Mouse (Mus musculus): ENCODE results near the gene Fgr.
"Not testable (repeated sequence)": the region's sequence is repeated elsewhere in the genome, so short reads cannot be mapped to it uniquely, and the experiment has no call there.

Fgr gene

DNA sequence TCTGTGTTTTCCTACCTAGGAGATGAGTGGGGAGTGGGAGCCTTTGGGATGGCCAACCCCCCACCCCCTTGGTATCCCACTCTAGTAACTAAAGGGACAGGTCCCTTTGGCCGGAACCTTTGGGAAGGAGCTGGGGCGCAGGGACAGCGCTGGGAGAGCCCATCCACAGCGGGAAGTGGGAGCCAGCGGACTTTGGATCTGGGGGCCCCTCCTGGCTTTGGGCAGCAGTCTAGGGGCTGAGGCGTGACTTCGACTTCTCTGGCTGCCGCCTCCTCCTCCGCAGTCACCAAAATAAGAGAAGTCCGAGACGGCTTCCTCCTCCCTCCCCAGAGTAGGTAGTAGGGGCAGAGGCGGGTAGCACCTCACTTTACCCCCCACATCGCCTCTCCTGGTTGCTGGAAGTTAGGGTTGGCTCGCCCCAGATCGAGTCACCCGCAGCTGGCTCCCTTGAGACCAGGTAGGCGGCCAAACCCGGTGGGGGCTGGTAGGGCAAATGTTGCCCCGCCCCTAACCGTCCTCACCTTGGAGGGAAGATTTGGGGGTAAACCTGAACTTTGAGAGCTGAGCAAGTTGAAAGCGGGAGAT is at the start of gene Fgr:
Gene Fgr (plus strand): TSS at position 282 of the 585 bp plus-strand sequence.
- DNase-seq (ENCODE audit: low spot score): no peak

DNA sequence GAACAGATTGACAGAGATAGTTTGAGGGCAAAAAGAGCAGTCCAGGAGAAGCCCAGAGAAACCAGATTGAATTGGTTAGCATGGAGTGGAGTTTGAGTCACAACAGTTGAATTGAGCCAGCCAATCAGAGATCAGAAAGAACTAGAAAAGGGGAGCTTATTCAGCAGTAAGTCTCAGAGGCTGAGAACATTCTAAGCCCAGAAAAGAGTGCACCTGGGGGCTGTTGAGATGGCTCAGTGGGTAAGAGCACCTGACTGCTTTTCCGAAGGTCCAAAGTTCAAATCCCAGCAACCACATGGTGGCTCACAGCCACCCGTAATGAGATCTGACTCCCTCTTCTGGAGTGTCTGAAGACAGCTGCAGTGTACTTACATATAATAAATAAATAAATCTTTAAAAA is 47.4 kb upstream of the Fgr start:
- not testable (repeated sequence) for DNase-seq (ENCODE audit: low spot score)

DNA sequence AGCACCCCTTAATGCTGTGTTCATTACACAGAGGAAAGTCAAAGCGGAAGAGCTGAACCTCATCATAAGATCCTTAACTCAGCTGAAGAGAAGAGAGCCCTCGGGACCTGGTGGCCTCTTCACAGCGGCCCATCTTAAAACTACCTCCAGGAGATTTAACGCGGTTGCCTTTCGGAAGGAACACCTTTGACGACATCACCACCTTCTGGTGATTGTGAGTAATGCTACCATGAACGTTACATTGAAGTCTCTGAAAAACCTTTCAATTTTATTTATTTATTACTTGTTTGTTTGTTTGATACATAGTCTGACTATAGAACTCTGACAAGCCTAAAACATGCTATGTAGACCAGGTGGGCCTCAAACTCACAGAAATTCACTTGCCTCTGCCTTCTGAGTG is 43.1 kb upstream of the Fgr start:
- DNase-seq (ENCODE audit: low spot score): peak; percentile 75

DNA sequence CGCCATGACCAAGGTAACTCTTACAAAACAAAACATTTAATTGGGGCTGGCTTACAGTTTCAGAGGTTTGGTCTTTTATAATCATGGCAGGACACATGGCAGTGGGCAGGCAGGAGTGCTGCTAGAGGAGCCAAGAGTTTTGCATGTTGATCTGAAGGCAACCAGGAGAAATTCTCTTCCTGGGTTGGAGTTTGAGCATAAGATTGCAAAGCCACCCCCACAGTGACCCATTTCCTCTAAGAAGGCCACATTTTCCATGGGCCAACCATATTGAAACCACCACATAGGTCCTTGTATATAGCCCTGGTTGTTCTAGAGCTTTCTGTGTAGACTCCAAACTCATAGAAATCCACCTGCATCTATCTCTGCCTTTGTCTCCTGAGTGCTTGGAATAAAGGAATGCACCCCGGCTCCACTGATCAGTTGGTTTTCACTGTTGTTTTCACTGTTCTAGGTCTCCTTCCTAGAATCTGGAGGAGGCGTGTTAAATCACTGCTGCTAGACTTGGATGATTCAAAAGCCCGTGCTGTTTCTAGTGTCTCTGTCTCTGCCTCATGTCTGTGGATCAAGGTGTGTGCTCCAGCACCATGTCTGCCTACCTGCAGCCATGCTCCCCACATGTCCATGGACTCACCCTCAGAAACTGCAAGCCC is 41.0 kb upstream of the Fgr start:
- DNase-seq (ENCODE audit: low spot score): no peak

DNA sequence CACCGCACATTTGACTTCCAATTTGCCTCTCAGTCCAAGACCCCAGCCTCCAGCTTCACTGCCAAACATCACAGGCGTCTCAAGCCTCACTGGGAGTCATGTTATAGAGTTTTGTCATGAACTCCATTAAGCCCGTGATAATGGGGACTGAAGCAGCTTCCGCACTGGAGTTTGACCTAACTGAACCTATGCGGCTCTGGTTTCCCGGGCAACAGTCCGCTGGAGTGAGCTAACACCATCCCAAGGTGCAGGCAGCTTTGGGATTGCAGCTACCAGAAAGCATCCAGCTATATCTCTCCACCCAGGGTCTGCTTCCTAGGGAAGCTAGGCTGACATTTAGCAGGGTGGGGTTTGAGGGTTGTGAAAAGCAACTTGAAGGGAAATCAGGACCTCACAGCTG is 39.3 kb upstream of the Fgr start:
- DNase-seq (ENCODE audit: low spot score): no peak

DNA sequence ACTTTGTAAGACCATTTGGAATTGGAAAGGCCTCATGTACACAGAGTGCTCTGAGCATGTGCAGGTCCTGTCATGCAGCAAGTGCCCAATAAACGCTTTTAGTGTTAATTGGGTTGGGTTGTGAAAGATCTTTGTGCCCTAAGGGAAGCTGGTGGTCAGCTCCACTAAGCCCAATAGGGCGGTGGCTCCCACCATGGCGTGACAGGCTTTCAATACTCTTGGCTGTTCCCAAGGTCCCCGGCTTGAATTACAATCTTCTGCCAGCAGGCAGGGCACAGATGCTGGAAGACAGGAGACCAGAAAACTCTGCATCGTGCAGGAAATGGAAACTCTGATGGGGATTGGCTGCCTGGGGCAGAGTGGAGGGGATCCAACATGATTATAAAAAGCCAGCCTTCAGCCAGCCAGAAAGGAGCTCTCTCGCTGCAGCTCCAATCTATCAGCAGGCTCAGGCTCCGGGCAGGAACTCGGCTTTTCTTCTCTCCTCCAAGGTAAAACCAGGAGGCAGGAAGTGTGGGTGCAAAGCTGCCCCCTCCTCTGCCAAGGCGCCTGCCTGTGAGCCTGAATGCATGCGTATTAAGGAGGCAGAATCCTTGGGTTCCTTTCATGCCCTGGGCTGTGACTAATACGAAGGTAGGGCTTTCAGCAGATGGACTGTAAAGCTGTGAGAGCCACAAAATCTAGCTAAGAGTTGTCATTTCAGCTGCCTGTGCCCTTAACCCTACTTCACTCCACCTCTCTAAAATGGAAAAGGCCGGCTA is 35.5 kb upstream of the Fgr start:
- no peak for DNase-seq (ENCODE audit: low spot score)

DNA sequence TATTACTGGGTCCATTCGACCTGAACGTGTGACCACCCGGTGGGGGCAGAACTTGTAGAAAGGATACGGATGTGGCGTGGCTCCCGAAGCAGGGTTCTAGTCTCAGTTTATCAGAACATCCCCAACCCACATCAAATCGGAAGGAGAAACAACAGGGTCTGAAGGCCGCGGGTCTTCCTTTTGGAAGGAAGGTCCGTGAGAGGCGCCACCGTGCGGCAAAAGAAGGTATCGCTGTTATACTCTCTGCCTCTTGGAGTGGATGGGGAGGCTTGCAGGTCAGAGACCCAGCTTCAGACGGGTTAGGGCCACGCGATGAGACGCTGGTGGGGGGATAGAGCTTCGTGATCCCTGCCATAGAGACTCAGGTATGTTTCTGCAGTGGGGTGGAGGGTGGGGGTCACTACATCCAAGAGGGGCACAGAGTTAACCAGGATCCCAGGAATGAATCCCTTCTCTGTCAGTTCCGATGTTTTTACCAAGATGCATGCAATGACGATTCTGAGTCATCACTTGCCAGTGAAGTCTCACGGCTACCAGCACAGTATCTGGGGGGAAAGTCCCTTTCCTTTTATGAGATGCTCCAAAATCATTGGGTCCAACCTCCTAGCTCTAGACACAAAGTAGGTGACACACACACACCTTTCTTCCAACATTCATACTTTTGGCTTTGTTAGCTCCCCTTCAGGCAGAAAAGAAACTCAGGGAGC is 34.3 kb upstream of the Fgr start:
- DNase-seq (ENCODE audit: low spot score): no peak

DNA sequence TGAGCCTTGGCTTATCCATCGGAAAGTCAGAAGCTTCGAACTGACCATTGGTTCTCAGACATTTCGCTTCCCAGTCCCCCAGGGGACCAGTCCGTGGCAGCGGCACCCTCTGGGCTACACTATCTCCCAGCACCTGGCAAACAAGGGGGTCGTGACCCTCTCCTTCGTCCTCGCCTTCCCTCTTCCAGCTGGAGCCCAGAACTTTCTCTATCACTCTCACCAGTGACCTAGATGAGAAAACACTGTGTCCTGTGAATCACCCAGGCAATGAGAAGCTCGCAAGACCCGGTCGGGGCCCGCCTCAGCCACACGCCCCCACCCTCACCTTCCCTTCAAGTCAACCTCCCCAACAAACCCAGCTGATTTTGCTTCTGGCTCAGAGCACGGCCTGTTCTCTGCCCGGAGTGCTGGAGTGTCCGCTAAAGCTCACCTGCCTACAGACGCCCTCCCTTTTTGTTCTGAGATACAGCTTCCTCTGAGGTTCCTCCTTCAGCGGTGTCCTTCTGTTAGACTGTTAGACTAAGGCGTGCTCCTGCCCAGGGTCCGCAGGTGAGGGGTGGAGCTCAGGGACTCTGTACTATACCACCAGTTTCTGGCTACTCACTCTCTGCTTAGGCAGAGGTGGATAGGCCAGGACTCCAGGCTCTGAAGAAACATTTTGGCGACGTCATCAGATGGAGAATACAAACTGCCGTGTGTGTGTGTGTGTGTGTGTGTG is 32.7 kb upstream of the Fgr start:
- no peak for DNase-seq (ENCODE audit: low spot score)

DNA sequence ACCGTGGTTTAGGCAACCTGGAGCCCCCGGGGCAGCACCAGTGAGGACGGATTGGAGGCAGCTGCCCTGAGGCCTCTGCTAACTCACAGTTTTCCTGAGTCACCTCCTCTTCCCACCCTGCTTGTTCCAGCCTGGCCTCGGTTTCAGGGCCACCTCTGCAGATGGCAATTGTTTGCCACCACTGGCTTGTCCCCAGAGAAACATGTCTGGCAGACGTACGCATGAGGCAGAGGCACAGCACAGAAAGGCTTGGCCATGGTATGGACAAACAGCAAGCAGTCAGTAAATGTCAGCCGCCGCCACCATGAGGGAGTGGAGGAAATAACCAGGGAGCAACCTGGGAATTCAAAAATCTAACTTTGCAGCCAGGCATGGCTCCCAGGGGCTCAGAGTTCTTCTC is 30.8 kb upstream of the Fgr start:
- DNase-seq (ENCODE audit: low spot score): no peak

DNA sequence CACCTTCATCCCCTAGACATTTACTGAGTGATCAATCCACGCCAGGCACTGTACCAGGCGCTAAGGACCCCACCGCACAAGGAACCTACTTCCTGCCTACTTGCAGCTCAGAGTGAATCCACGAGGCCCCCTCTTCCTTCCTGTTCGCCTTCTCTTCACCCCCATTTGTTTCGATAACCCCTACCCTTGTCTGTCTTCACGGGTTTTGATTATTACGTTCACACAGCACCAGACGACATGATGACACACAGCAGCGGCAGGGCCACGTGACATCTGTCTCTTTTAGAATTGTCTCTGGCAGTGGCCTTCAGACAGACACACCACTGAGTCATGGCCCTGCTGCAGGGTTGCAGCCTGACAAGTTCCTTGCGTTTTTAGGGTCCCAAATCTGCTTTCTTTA is 29.8 kb upstream of the Fgr start:
- DNase-seq (ENCODE audit: low spot score): peak; percentile 36

DNA sequence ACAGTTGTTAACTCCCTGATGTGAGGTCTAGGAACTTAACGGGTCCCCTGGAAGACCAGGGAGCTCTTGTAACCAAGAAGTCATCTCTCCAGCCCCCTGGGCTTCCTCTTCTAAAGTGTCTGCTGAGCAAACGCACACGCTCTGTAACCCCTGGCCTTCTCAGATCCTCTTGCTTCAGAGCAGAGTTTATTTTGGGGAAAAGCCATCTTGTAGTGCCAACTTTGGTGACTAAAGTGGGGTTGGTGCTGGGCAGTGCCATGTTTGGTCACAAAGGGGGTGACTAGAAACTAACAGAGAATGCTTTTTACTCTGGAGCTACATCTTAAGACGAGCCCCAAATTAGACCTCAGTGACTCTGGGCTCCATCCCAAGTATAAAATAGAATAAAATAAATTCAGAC is 29.1 kb upstream of the Fgr start:
- DNase-seq (ENCODE audit: low spot score): peak; percentile 93

DNA sequence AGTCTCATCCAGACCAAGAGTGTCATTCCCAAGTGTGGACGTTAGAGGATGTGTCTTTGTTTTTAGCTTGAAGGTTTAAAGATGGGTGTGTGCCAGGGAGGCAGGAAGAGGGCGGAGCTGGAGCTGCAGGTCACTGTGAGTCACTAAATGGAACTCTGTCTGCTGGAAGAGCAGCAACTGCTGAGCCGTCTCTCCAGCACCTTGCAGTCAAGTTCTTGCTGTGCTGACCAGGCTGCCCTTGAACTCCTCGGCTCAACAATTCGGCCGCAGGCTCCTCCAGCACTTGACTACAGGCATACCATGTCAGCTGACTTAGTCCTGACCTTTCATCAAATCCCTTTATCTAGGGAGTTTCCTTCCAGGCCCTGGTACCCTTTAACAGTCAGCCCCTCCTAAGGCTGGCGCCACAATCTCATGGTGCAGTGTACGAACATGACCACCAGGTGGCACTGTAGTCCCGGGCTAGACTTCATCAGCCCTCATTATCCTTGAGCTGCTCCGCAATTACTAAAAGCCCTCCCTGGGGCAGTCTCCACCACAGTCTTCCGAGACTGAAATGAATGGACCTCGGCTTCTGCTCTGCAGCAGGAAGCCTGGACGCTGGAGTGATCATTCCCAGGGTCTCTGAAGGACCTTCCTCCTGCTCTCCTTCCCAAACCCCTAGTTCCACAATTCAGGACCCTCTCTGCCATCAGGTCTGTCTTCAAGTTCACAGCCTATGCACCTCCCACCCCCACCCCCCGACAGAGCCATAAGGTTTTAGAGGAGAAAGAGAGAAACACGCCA is 28.4 kb upstream of the Fgr start:
- peak; percentile 92 for DNase-seq (ENCODE audit: low spot score)

DNA sequence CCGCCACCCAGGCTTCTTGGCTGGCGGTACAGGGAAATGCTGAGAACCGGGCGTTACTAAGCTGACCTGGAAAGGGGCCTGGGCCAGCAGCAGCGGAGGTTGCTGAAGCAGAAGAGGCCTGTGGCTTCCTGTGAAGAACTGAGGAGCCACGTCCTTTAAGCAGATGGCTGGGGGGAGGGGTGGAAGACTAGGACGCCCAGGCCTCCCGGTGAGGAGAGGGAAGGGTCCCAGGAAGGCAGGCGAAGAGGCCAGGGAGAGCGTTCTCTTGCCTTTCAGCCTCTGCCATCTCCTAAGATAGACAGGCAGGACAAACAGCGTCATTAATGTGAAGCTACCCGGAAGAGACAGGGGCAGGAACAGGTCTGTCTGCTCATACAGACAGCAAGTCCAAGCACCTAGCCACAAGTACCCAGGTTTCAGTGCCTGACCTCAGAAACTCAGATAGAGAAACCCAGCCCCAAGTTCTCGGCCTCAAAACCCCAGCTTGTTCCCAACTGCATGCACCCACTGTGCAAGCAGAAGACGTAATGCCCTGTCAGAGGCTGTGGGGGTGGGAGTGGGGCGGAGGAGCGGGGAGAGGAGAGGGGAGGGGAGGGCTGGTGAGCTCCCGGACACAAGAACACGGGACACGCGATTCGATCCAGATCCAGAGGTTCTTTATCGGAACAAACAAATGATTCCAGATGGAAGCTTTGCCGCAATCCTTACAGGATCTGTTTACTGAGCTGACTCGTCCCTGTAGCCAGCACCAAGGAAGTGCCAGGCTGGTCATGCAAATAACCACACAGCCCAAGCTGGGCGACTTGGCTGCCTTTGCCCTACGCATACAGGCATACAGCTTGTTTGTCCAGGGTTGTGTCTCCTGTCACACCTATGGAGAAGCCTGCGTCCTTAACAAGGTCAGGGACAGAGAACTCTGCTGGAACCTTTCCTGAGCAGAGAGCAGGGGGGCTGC is 27.6 kb upstream of the Fgr start:
- DNase-seq (ENCODE audit: low spot score): peak; percentile 65

DNA sequence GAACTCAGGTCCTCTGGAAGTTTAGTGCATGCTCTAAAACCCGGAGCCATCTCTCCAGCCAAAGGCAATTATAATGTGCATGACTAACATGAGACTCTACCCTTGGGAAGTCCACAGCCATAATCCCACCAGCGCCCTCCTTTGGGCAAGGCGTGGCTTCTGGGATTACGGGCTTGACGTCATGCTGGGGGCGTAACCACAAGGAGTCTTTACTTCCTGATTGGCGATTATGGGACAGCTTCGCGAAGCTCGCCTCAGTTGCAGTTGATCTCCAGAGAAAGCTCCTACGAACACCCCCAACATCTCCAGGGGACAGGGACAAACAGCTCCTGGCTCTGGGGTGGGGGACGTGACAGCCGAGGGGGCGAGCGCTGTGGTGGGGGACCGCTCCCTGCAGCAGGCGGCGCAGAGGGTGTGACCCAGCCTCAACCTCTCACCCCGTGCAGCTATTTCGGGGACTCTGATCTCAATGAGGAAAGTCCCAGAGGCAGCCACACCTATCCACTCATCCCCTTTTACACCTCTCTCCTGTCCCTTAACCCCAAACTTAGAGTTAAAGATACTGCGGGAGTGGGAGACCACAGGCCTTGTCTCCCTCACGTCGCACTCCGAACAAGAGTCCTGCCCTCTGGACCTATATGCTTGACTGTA is 23.9 kb upstream of the Fgr start:
- no peak for DNase-seq (ENCODE audit: low spot score)

DNA sequence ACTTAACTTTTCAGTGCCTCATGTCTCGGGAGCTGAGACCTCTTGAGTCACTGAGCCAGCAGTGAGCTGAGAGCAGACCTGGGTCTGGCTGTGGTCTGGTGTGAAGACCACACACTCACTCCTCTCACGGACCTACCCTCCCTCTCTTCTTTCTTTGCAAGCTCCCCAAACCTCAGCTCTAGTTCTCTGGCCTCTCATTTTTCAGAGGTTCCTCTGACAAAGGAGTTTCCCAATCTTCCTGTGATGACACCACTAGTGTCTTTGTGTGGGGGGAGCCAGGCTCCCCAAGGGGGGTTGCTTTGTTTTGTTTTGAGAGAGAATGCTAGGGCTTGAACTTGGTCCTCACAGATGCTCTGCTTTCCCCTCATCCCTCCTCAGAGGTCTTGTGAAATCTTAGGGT is 22.9 kb upstream of the Fgr start:
- DNase-seq (ENCODE audit: low spot score): no peak

DNA sequence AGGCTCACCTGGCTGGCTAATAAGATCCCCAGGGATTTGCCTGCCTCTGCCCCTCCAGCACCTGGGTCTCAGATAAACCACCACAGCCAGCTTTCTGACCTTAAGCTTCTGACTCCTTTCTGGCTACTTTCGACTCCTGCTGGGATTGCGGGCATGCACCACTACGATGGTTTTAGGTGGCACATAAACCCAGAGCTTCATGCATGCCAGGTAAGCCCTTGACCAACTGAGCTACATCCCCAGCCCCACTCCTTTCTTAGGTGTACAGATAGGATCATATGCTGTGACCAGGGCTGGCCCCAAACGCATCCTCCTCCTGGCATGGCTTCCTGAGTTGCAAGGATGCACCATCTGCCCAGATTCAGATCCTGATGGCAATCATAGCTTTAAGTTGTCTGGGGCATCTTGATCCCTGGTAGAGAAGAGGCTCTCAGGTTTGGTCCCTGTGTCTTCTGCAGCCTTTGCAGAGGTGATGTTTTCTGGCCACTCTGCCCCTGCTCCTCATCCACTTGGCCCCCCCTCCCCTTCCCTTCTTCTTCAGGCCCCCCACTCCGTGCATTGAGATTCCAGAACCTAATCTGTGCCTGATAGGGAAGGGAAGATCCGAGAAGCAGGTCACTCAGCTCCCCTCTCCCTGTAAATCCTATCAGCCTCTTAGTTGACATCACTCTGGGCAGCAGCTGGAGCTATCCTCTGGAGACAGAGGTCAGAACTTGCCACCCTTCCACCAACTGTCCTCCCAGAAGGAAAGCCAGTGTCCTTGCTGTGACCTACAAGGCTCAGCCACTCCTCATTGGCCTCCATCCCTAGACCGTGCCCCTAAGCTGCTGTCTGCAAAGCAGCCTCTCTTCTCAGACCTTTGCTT is 19.1 kb upstream of the Fgr start:
- no peak for DNase-seq (ENCODE audit: low spot score)

DNA sequence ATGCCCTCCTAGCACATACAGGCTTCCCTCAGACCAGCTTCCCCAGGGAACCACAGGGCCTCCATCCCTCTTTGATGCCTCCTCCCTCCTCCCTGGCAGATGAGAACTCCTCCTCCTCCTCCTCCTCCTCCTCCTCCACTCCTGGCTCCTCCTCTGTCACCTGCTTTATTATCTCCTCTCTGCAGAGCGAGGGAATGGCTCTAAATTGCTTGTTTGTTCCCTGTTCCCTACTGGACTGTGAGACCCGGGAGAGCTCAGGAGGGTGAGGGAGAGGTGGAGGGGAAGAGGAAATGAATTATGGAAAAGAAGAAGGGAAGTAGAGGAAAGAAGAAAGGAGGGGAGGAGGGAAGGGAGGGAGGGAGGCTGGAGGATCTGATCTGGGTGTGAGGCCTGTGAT is 18.5 kb upstream of the Fgr start:
- no peak for DNase-seq (ENCODE audit: low spot score)

DNA sequence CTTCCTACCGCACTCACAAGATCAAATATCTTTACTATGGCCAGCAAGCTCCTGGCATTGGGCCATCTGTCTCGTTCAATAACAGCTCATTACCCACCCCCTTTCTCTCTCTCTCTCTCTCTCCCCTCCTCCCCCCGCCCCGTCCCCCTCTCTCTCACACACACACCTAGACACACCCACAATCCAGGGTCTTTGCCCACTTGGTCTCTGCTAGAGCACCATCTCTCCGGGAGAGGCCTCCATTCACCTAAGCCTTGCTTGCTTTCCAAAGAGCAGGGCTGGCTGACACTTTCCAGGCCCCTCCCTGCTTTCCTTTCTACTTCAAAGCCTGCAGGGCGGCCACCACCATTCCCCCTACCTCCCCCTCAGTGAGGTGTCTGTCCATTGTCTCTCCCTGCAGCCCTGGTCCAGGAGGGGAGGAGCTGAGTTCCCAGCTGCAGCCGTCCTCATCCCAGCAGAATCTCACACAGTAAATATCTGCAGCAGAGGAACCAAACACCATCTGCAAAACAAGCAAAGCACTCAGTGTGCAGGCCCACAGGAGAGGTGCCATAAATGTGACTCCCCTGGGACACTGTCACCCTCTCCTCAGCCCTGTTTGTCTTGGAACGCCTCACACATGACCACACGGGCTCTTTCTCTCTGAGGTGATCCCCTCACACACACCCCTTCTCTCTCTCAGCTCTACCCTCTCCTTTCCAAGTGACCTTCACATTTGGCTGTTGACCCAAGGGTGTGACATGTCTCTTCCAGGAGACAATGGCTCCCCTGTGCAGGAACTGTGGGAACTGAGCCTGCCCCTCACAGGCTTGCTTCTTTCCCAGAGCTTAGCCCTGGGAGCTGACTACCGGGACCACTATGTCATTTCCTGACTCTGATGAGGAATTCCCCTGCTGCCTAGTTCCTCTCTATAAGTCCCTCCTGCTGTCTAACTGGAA is 14.9 kb upstream of the Fgr start:
- no peak for DNase-seq (ENCODE audit: low spot score)
